Mouse (Mus musculus) small intestine, adult 2 months (tissue): ENCODE data around the gene Tifa.

Experiments
- CTCF ChIP-seq: fragments of 200-500 bp; IDR thresholded peaks from 2 replicates; pipeline ENCODE4 v1.5.1; 2012; ENCODE audit warnings: low read depth, mild to moderate bottlenecking, control low read depth, inconsistent platforms, low read length, moderate library complexity, mixed read lengths; ENCODE audit not compliant: insufficient replicate concordance, insufficient read length; ENCODE audit errors: extremely low read depth
- POLR2A ChIP-seq: fragments of 200-500 bp; IDR thresholded peaks from 2 replicates; pipeline ENCODE4 v1.6.1; 2012; ENCODE audit warnings: low read depth, mild to moderate bottlenecking, control low read depth, inconsistent platforms, low read length, moderate library complexity

DNA sequence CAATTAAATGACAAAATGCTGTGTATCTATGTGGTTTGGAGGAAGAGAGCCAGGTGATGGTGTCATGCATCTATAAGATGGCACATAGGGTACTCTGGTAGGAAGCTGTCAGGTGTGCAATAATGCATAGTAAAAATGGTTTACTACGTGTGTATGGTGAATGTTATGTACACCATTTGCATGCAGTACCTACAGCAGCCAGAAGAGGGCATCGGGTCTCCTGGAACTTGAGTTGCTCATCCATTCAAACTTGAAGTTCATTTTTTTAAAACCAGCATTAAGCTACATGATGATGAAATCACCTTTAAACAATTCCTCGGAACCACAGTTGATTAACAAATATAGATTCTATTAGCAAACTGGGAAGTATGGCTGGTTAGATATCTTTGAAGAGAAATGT, 48.1 kb upstream of the Tifa start:
- TF ChIP-seq CTCF (no peak), POLR2A (no peak)
